Mouse (Mus musculus) testis, adult 2 months (tissue): ENCODE data around the gene Dlgap1.

Source experiments
- CTCF ChIP-seq: fragments of 200-500 bp; IDR thresholded peaks from 2 replicates; pipeline ENCODE4 v1.5.1; 2012; ENCODE audit warnings: low read depth, mild to moderate bottlenecking, inconsistent platforms, low read length, moderate library complexity; ENCODE audit not compliant: control insufficient read depth, insufficient read depth, insufficient replicate concordance
- POLR2A ChIP-seq: fragments of 200-500 bp; IDR thresholded peaks from 2 replicates; pipeline ENCODE4 v1.6.1; 2012; ENCODE audit warnings: low read depth, mild to moderate bottlenecking, inconsistent platforms, low read length, moderate library complexity; ENCODE audit not compliant: control insufficient read depth

DNA sequence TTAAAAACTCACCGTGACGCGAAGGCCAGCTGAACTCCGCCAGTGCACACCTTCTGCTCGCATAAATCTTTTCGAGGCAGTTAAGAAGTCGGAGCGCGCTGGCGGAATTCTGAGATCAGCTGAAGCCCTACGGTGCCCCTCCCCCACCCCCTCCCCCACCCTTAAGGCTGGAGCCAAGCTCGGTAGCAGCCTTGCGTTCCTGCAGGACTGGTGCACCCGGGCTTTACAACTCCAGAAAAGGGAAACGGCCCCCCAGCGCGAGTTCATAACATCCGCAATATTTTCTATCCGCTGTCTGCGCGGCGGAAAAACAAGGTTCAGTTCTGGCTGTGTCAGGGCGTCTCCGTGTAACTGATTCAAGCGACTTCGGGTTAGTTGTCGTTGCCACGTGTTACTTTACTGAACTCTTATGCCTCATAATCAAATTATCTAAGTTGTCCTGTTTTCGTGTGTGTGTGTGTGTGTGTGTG is 884.6 kb downstream of the Dlgap1 start, which contains the start of gene Tgif1:
- TF ChIP-seq POLR2A: peak; percentile 29
- no peak for TF ChIP-seq CTCF
